Mouse (Mus musculus) limb, embryonic 11.5 days (tissue): Measurements from ENCODE around the gene Klf7. TPM values are rescaled to one million over a fixed set of nuclear protein-coding genes. Genes with fewer than 3 reads are reported as not detected.
A peak's percentile ranks its signal among the peaks of the same experiment; 100 is the strongest.

Experiments
- ATAC-seq: fragments of 200-750 bp; cut with Nextera tagmentation; 2 replicates; pipeline ENCODE4 v1.8.0; 2017; ENCODE audit warnings: low read depth; ENCODE audit not compliant: insufficient number of reproducible peaks, low FRiP score, low TSS enrichment
- DNase-seq: peaks from one replicate; pipeline ENCODE4 v3.0.0-alpha.2; 2015; ENCODE audit warnings: low spot score
- H3K27ac ChIP-seq: fragments of 300-500 bp; sonication (generic); replicated peaks from 2 replicates; pipeline ENCODE4 v1.5.1; 2014; ENCODE audit warnings: low read depth, mild to moderate bottlenecking, low read length
- H3K27me3 ChIP-seq: fragments of 300-500 bp; sonication (generic); 2 replicates; pipeline ENCODE4 v1.6.1; 2014; ENCODE audit warnings: mild to moderate bottlenecking, low read length, mixed read lengths; ENCODE audit not compliant: control insufficient read depth, insufficient read depth
- H3K36me3 ChIP-seq: fragments of 300-500 bp; sonication (generic); 2 replicates; pipeline ENCODE4 v1.6.1; 2014; ENCODE audit warnings: mild to moderate bottlenecking, low read length, moderate library complexity, mixed read lengths; ENCODE audit not compliant: control insufficient read depth, insufficient read depth
- H3K4me1 ChIP-seq: fragments of 300-500 bp; sonication (generic); 2 replicates; pipeline ENCODE4 v1.6.1; 2014; ENCODE audit warnings: low read length, mixed read lengths; ENCODE audit not compliant: control insufficient read depth, insufficient read depth
- H3K4me2 ChIP-seq: fragments of 300-500 bp; sonication (generic); 2 replicates; pipeline ENCODE4 v1.6.1; 2014; ENCODE audit warnings: low read depth, mild to moderate bottlenecking, moderate library complexity; ENCODE audit not compliant: severe bottlenecking
- H3K4me3 ChIP-seq: fragments of 300-500 bp; sonication (generic); 2 replicates; pipeline ENCODE4 v1.5.1; 2014; ENCODE audit warnings: low read depth, low read length
- H3K9ac ChIP-seq: fragments of 300-500 bp; sonication (generic); 2 replicates; pipeline ENCODE4 v1.6.1; 2014; ENCODE audit warnings: mild to moderate bottlenecking, low read length
- H3K9me3 ChIP-seq: fragments of 300-500 bp; sonication (generic); 2 replicates; pipeline ENCODE4 v1.6.1; 2016; ENCODE audit warnings: low read length; ENCODE audit not compliant: control insufficient read depth
- WGBS: fragments of 180-500 bp; shearing (Covaris S2); extraction: QIAGEN DNeasy Blood & Tissue Kit; methylation state at CpG from one replicate; pipeline ENCODE4 v1.1.7; 2014; 5-methylcytosine and 5-hydroxymethylcytosine counted together
- polyA plus RNA-seq: library from polyadenylated mRNA; unstranded; fragments of >200 nt; fragmentation: Nextera tagmentation; extraction: Ambion mirVana; gene quantifications from 2 replicates; pipeline ENCODE4 v1.2.1, GENCODE M21; 2014

Gene Klf7
- polyA plus RNA-seq, 1 experiment from 2014 or later, result 13.1 TPM

DNA sequence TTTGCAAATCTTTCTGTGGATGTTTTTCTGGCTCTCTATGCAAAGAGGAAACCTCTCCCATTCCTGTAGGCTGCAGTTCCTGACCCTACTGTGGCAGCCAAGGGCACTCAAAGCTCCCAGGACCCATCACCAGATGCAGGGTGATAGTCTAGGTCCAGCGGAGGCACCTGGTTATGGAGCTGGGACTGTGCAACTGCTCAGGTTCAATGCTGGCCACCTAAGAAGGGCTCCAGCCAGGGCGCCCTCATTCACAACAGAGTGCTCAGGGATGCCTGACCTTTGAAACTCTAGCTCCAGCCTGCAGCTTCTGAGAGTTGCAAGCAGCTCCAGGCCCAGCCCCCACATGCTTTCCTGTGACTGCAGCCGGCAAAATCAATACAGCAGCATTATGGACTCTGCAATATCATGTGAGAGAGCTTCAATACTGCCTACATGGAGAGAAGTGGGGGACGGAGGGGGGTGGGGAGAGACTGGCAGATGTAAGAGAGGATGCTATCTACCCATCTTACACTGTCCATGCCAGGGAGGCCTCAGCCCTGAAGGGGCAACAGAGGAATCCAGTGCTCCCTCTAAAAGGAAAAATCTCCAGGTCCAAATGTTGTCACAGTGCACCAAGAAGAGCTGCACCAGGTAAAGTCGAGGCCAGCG is 24.3 kb downstream of the Klf7 start:
- no peak overlapping the region for H3K4me2 ChIP-seq
- H3K9ac ChIP-seq, result no peak overlapping the region
- DNase-seq, result no peak
- no peaks in the 10 kb centered on the region for H3K27me3 ChIP-seq
- H3K9me3 ChIP-seq, result no peaks in the 10 kb centered on the region
- peaks cover 12% of the 10 kb centered on the region; the same call in 1 of the 2 replicates for H3K4me1 ChIP-seq
- H3K36me3 ChIP-seq, result no peaks in the 10 kb centered on the region
- whole genome bisulfite sequencing, result 66% methylated on average over 6 of the region's 6 CpGs
- H3K4me3 ChIP-seq, result no peak overlapping the region
- ATAC-seq, result no peak
- no peak overlapping the region for H3K27ac ChIP-seq

DNA sequence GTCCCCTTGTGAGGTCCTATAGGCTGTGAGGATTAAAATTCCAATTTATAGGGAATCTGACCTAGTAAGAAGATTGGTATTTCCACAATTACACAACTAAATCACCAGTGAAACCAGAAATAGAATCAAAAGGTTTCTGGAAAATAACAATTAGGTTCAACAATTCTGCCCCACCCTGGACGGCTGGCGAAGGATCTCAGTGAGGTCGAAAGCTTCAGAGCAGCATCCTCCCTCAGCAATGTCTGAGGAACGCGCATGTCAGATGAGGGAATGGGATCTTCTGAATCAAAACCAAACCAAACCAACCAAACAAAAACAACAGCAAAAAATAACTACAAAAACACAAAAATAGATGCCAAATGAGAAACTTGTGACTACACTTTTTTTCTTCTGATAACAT is 29.1 kb downstream of the Klf7 start:
- Histone ChIP-seq H3K36me3 (no peaks in the 10 kb centered on the region), H3K27ac (no peak overlapping the region), H3K9ac (no peak overlapping the region), H3K27me3 (no peaks in the 10 kb centered on the region), H3K9me3 (no peaks in the 10 kb centered on the region), H3K4me1 (peaks cover 15% of the 10 kb centered on the region), H3K4me3 (no peak overlapping the region), H3K4me2 (no peak overlapping the region)
- ATAC-seq (no peak), DNase-seq (no peak)
- 92% methylated on average over 5 of the region's 5 CpGs for WGBS

DNA sequence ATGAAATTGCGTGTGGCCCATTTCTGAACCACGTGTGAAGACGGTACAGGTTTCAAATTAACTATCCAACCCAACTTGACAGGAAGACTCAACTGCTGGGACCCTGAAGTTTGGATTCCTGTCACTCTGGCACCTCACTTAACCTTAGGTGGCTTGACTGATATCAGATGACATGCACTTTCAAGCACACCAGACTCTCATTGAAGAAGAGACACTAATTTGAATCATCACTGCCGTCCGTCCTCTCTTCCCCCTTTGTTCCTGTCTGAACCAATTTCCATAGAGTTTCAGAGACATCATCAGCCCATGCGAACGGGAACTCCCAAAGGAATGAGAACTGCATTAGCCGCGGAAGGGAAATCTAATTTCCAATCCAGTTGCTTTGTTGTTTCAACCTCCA is 30.5 kb downstream of the Klf7 start:
- no peak overlapping the region for H3K4me3 ChIP-seq

DNA sequence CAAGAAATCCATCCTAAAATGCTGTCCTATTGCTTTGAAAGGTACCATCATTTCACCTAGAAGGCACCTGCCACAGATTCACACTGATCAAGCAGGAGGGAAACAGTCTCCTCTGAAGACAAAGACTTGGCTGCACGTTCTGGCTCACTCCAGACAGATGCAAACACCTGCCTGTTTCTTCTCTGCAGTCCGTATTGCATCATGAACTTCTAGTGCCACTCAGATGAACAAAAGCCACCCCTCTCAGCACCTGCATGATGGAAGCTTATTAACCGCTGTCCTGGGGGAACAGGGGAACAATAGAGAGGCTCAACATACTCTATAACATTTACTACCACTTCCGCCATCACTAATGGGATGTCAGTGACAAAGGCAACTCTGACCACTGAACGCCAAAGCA is 31.5 kb downstream of the Klf7 start:
- Histone ChIP-seq H3K27ac (no peak overlapping the region), H3K4me1 (peaks cover 13% of the 10 kb centered on the region), H3K9ac (no peak overlapping the region), H3K36me3 (no peaks in the 10 kb centered on the region), H3K27me3 (no peaks in the 10 kb centered on the region), H3K4me3 (no peak overlapping the region), H3K9me3 (no peaks in the 10 kb centered on the region), H3K4me2 (no peak overlapping the region)
- ATAC-seq, result no peak
- 88% methylated on average over 5 of the region's 5 CpGs for WGBS
- no peak for DNase-seq

More for the DNA sequence above, 30.5 kb downstream of the Klf7 start:
- no peak overlapping the region for H3K27ac ChIP-seq
- DNase-seq, result no peak
- WGBS, result 91% methylated on average over 9 of the region's 9 CpGs
- H3K27me3 ChIP-seq, result no peaks in the 10 kb centered on the region
- H3K36me3 ChIP-seq, result no peaks in the 10 kb centered on the region
- no peak overlapping the region for H3K4me2 ChIP-seq
- H3K9me3 ChIP-seq, result no peaks in the 10 kb centered on the region
- no peak for ATAC-seq
- peaks cover 13% of the 10 kb centered on the region for H3K4me1 ChIP-seq
- no peak overlapping the region for H3K9ac ChIP-seq

DNA sequence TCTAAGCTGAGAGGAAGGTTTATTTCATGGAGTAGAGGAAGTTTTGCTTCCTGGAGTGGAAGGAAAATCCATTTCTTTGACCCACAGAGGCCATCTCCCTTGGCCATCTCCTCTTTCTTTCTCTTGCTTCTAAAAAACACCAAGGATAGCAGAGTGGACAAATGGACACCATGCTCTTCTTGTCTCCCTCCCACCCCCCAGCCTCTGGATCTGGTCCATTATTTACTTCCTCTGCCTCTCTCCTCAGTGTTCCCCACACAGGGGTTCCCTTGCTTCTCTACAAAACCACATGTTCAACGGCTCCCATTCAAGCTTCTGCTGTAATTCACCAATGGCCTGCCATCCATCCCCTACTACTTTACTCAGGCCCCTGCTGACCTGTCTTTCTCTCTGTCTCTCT is 32.4 kb downstream of the Klf7 start:
- no peaks in the 10 kb centered on the region for H3K36me3 ChIP-seq
- no peak overlapping the region for H3K27ac ChIP-seq
- WGBS, result 77% methylated on average over 1 of the region's 1 CpGs
- DNase-seq (no peak), ATAC-seq (no peak)
- peaks cover 13% of the 10 kb centered on the region for H3K4me1 ChIP-seq
- H3K9me3 ChIP-seq, result no peaks in the 10 kb centered on the region
- H3K9ac ChIP-seq, result no peak overlapping the region
- no peak overlapping the region for H3K4me3 ChIP-seq
- no peaks in the 10 kb centered on the region for H3K27me3 ChIP-seq
- no peak overlapping the region for H3K4me2 ChIP-seq

DNA sequence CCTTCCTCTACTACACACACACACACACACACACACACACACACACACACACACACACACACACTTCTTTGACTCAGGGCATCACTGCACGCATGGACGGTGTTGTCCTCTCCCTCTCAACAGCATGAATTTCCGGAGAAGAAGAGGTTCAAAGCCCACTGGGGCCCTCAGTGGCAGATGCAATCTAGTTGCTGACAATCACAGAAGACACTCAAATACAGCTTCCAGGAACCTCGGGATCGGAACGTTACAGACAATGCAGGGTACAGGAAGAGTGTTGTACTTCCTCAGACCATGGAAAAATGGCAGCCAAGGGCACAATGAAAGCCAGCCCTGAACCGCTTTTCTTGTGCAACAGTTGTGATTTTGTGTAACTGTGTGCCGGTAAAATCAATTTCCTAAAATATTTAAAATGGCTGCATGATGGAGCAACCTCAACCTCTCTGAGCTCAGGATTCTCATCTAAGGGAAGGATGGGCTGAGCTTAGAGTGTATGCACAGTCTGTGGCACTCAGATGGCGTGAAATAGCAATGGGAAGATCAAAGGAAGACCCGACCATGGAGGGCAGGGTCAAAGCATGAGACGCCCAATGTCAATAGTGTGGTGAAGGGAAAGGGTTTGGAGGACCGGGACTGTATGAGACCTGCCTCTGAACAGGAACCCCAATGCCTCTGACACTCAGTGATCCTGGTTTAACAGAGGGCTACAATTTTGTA is 33.3 kb downstream of the Klf7 start:
- Histone ChIP-seq H3K4me2 (no peak overlapping the region; the same call in 1 of the 2 replicates), H3K9me3 (no peaks in the 10 kb centered on the region), H3K36me3 (no peaks in the 10 kb centered on the region), H3K4me3 (no peak overlapping the region), H3K27ac (no peak overlapping the region), H3K9ac (no peak overlapping the region), H3K4me1 (peaks cover 13% of the 10 kb centered on the region), H3K27me3 (no peaks in the 10 kb centered on the region)
- ATAC-seq (no peak), DNase-seq (no peak)
- 83% methylated on average over 12 of the region's 12 CpGs for WGBS

DNA sequence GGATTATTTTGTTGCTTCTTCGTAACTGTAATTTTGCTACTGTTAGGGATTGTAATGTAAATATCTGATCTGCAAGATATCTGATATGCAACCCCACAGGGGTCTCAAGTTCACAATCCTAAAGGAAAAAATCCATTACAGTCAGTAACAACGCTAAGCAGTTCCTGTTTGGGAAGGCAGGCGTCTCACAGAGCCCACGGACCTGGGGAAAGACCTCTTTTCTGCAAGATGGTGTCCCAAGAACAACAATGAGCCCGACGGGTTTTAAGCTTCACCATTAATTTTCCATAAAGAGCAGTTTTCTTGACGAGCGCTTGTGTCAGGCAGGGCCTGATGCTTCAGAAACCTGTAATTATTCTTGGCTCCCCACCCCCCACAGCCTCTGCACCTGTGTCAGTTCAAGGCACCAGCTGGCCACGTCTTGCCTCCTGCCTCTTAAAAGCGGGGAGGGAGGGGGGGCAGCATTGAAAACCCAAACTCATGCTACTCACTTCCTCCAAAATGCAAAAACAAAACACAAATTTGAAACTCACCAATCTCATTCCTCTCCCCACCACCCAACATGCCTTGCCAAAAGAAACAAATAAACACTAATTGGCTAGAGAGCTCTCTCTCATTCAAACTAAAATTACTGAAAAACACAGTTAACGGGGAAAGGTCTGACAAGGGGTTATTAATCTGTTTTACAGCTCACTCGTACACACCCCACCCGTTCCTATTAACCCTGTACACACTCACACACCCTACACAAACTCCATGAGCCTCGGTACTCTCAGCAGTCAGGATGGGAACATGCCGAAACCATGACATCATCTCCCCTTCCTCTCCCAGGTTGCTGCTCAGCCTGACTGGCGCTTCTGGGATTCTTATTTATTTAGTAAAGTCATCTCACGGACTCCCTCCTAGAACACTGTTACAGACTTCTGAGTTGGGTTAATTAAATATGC is 34.2 kb downstream of the Klf7 start:
- Histone ChIP-seq H3K9me3 (no peaks in the 10 kb centered on the region), H3K9ac (no peak overlapping the region), H3K27me3 (no peaks in the 10 kb centered on the region), H3K4me3 (no peak overlapping the region), H3K27ac (no peak overlapping the region; the same call in 1 of the 2 replicates), H3K36me3 (no peaks in the 10 kb centered on the region), H3K4me2 (peak overlapping the region; percentile 24), H3K4me1 (peaks cover 13% of the 10 kb centered on the region)
- peak; percentile 65 for DNase-seq
- peak; percentile 90 for ATAC-seq
- 17% methylated on average over 17 of the region's 17 CpGs for WGBS

DNA sequence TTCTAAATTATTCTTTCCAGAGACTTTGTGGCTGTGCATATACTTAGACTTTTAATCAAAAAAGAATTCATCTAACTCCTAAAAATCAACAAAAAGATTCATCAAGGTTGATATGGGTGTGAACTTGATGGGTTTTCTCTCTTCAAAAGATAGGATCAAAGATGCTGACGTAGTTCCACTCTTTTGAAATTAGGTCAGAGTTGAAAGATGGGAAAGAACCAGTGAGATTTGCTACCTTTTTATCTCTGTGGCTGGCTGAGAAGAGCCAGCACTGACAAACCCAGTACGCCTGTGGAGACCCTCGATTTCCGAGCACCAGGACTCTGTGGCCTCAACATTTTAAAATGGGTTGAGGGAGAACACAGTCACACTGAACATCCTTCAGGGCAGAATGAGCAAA is 36.2 kb downstream of the Klf7 start:
- no peak for ATAC-seq
- no peaks in the 10 kb centered on the region for H3K27me3 ChIP-seq
- H3K9ac ChIP-seq, result no peak overlapping the region
- no peaks in the 10 kb centered on the region for H3K9me3 ChIP-seq
- 87% methylated on average over 4 of the region's 4 CpGs for whole genome bisulfite sequencing
- H3K4me2 ChIP-seq, result no peak overlapping the region
- no peaks in the 10 kb centered on the region for H3K36me3 ChIP-seq
- no peak for DNase-seq
- H3K4me1 ChIP-seq, result peaks cover 13% of the 10 kb centered on the region
- no peak overlapping the region for H3K4me3 ChIP-seq
- H3K27ac ChIP-seq, result no peak overlapping the region
